Mouse (Mus musculus) brown adipose tissue, adult 24 weeks (tissue): ENCODE data around the gene Stkld1. TPM values are rescaled to one million over a fixed set of nuclear protein-coding genes. Genes with fewer than 3 reads are reported as not detected.

Experiments
- H3K27ac ChIP-seq: fragments of 200-500 bp; replicated peaks from 2 replicates; pipeline ENCODE4 v1.5.1; 2012; ENCODE audit warnings: low read depth, mild to moderate bottlenecking, low read length
- H3K4me1 ChIP-seq: fragments of 200-500 bp; 2 replicates; pipeline ENCODE4 v1.6.1; 2012; ENCODE audit warnings: low read length, mixed read lengths; ENCODE audit not compliant: control insufficient read depth, insufficient read depth, insufficient read length
- H3K4me3 ChIP-seq: fragments of 200-500 bp; 2 replicates; pipeline ENCODE4 v1.5.1; 2012; ENCODE audit warnings: low read depth, mild to moderate bottlenecking, low read length, moderate library complexity; ENCODE audit not compliant: insufficient read depth
- polyA plus RNA-seq: library from polyadenylated mRNA; stranded (reverse); fragments of >200 nt; gene quantifications from 2 replicates; pipeline ENCODE4 v1.2.4, GENCODE M21; 2012; ENCODE audit not compliant: missing spikeins, insufficient read depth, insufficient read length

Gene Stkld1
- polyA plus RNA-seq, 1 experiment: not detected

GRCm38 (mm10) chr2:26936425-26936824, 2.6 kb downstream of the Stkld1 start:
- Histone ChIP-seq H3K4me3 (no peak overlapping the region), H3K27ac (no peak overlapping the region), H3K4me1 (0 out of 2 replicates have a peak, but pooled peaks cover 4% of the 10 kb centered on the region)

GRCm38 (mm10) chr2:26941539-26941938, 7.7 kb downstream of the Stkld1 start:
- H3K4me3 ChIP-seq: no peak overlapping the region
- no peaks in the 10 kb centered on the region for H3K4me1 ChIP-seq
- no peak overlapping the region for H3K27ac ChIP-seq

GRCm38 (mm10) chr2:26943253-26943652, 9.4 kb downstream of the Stkld1 start:
- Histone ChIP-seq H3K27ac (no peak overlapping the region), H3K4me1 (no peaks in the 10 kb centered on the region), H3K4me3 (no peak overlapping the region)

GRCm38 (mm10) chr2:26950411-26950810, 16.6 kb downstream of the Stkld1 start:
- H3K27ac ChIP-seq: no peak overlapping the region

GRCm38 (mm10) chr2:26951346-26951905, 17.6 kb downstream of the Stkld1 start:
- no peak overlapping the region for H3K27ac ChIP-seq
- H3K4me1 ChIP-seq: no peaks in the 10 kb centered on the region
- no peak overlapping the region for H3K4me3 ChIP-seq

More at GRCm38 (mm10) chr2:26950411-26950810, 16.6 kb downstream of the Stkld1 start:
- no peak overlapping the region for H3K4me3 ChIP-seq
- H3K4me1 ChIP-seq: no peaks in the 10 kb centered on the region

- no peak overlapping the region for H3K27ac ChIP-seq
- H3K4me1 ChIP-seq: no peaks in the 10 kb centered on the region
- no peak overlapping the region for H3K4me3 ChIP-seq
Observed at GRCm38 (mm10) chr2:26952193-26952592, 18.3 kb downstream of the Stkld1 start.

GRCm38 (mm10) chr2:26952866-26953265, 19.0 kb downstream of the Stkld1 start:
- H3K27ac ChIP-seq: no peak overlapping the region
- no peaks in the 10 kb centered on the region for H3K4me1 ChIP-seq
- H3K4me3 ChIP-seq: no peak overlapping the region

- Histone ChIP-seq H3K27ac (no peak overlapping the region), H3K4me1 (no peaks in the 10 kb centered on the region), H3K4me3 (no peak overlapping the region)
Observed at GRCm38 (mm10) chr2:26954735-26955395, 21.0 kb downstream of the Stkld1 start.

GRCm38 (mm10) chr2:26956811-26957487, 23.1 kb downstream of the Stkld1 start:
- Histone ChIP-seq H3K4me3 (no peak overlapping the region), H3K27ac (no peak overlapping the region), H3K4me1 (no peaks in the 10 kb centered on the region; the same call in 1 of the 2 replicates)

- H3K4me3 ChIP-seq: no peak overlapping the region
- no peak overlapping the region for H3K27ac ChIP-seq
- no peaks in the 10 kb centered on the region; the same call in 1 of the 2 replicates for H3K4me1 ChIP-seq
Observed at GRCm38 (mm10) chr2:26957488-26957859, 23.6 kb downstream of the Stkld1 start.

GRCm38 (mm10) chr2:26960756-26961155, 26.9 kb downstream of the Stkld1 start:
- no peak overlapping the region for H3K27ac ChIP-seq
- H3K4me3 ChIP-seq: no peak overlapping the region
- peaks cover 8% of the 10 kb centered on the region; the same call in 1 of the 2 replicates for H3K4me1 ChIP-seq

GRCm38 (mm10) chr2:26963923-26964723, 30.3 kb downstream of the Stkld1 start, which contains the start of gene Rexo4:
Gene Rexo4 (minus strand): TSS chr2:26964386.
- Histone ChIP-seq H3K4me3 (peak within 1 kb of the TSS; percentile 87), H3K27ac (peak within 1 kb of the TSS; percentile 94), H3K4me1 (peaks cover 8% of the 10 kb centered on the region; the same call in 1 of the 2 replicates)

GRCm38 (mm10) chr2:26964724-26965370, 31.0 kb downstream of the Stkld1 start:
- Histone ChIP-seq H3K4me1 (peaks cover 8% of the 10 kb centered on the region; the same call in 1 of the 2 replicates), H3K27ac (0 out of 2 replicates have a peak overlapping the region, but pooled peaks have one; percentile 21), H3K4me3 (peak overlapping the region; percentile 87)

- no peak overlapping the region for H3K27ac ChIP-seq
- H3K4me3 ChIP-seq: no peak overlapping the region
- peaks cover 8% of the 10 kb centered on the region; the same call in 1 of the 2 replicates for H3K4me1 ChIP-seq
Observed at GRCm38 (mm10) chr2:26967262-26967661, 33.4 kb downstream of the Stkld1 start.
